Mouse (Mus musculus): ENCODE measurements at regions not wholly inside any gene's neighbourhood (a gene's known extent, or its start where the extent isn't known, plus 50 kb on each side); places are given as distances from the start of the nearest gene placed in this dataset.

DNA sequence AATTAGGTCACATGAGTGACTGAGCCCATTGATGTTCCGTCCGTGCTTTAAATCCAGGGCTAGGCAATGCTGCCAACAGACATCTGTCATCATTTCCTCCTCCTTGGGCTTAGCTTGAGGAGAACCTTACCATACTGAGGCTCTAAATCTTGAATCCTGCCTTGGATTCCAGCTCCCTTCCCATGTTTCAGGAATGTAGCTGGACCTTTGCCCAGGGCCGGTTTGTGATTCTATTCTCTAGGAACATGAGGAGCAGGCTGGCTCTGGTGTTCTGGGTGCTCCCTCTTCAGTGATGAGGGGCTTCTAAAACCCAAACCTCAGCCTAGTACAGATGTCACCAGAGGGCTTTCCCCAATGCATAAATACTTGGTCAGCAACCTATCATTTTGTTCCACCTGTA lies 81.8 kb upstream of the Nhs start:
- ATAC-seq (replicated peaks; ENCODE audit: low read depth, poor library complexity, severe bottlenecking) = no peak

DNA sequence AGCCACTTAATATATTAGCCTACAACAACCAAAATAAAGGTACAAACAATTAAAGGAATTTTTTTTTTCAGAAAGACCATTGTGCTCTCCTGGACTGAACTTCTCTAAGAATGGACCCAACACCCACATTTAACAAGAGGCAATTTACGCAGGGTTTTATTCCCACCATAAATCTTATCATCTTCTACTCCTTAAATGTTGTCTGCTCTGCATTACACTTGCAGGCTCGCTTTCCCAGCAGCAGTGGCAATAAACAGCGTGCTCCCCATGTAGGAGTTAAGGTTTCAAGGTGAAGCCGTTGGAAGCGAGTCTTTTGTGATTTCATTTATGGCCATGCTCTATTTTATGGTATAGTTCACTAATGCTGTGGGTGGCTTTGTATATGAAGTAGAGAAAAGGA lies 76.0 kb upstream of the Nhs start:
- ATAC-seq (replicated peaks; ENCODE audit: low read depth, poor library complexity, severe bottlenecking) = no peak

DNA sequence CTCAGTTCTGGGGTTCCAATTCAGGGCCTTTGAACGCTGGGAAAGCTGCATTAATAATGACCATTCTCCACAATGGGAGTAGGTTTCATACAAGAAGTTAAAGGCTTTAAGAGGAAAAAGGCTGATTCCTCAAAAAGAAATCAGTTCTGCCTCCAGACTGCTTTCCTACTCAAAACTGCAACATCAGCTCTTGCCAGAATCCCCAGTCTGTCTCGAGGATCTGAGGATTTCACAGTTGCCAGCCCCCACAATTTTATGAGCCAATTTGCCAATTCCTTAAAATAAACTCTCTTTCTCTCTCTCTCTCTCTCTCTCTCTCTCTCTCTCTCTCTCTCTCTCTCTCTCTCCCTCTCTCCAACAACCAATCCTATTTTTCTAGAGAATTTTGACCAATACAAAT lies 51.3 kb upstream of the Nhs start:
- ATAC-seq (replicated peaks; ENCODE audit: low read depth, poor library complexity, severe bottlenecking) = no peak

Data from common myeloid progenitor, adult 5-6 weeks (primary cell).